Mouse (Mus musculus): ENCODE measurements around the gene Cym. TPM values are rescaled to one million over a fixed set of nuclear protein-coding genes. Genes with fewer than 3 reads are reported as not detected.

Gene Cym
- not detected for polyA plus RNA-seq (2017; shearing (Covaris generic))

GRCm38 (mm10) chr3:107221608-107222007 is at the start of gene Cym:
Cym (minus strand) TSS chr3:107221732.

GRCm38 (mm10) chr3:107239607-107240006 is 18.1 kb upstream of the Cym start, which contains the start of gene Prok1:
Prok1 (minus strand) TSS chr3:107239707.

GRCm38 (mm10) chr3:107230527-107230926 is 9.0 kb upstream of the Cym start, which contains the start of gene A630076J17Rik:
A630076J17Rik (plus strand) TSS chr3:107230614.

GRCm38 (mm10) chr3:107182756-107183155 is 38.8 kb downstream of the Cym start, which contains the start of gene Kcna10:
Kcna10 (plus strand) TSS chr3:107183056.

Other genes with a start within 250 kb of the Cym start
- gene Kcna3, start 185.6 kb downstream of the Cym start, polyA plus RNA-seq (2017; shearing (Covaris generic)), result 7.2 TPM
- gene Kcna2, start 120.6 kb downstream of the Cym start, polyA plus RNA-seq (2017; shearing (Covaris generic)), result 1.0 TPM
- not detected for gene Kcna10, start 38.7 kb downstream of the Cym start, polyA plus RNA-seq (2017; shearing (Covaris generic))
- not detected for gene A630076J17Rik, start 8.9 kb upstream of the Cym start, polyA plus RNA-seq (2017; shearing (Covaris generic))
- gene Prok1, start 18.0 kb upstream of the Cym start, polyA plus RNA-seq (2017; shearing (Covaris generic)), result 0.67 TPM
- gene Lamtor5, start 57.1 kb upstream of the Cym start, polyA plus RNA-seq (2017; shearing (Covaris generic)), result 250 TPM
- 1.1 TPM for gene Slc16a4, start 69.5 kb upstream of the Cym start, polyA plus RNA-seq (2017; shearing (Covaris generic))
- gene Rbm15, start 111.9 kb upstream of the Cym start, polyA plus RNA-seq (2017; shearing (Covaris generic)), result 7.2 TPM
- gene Kcnc4, start 237.8 kb upstream of the Cym start, polyA plus RNA-seq (2017; shearing (Covaris generic)), result not detected